In the genomic region with DNA sequence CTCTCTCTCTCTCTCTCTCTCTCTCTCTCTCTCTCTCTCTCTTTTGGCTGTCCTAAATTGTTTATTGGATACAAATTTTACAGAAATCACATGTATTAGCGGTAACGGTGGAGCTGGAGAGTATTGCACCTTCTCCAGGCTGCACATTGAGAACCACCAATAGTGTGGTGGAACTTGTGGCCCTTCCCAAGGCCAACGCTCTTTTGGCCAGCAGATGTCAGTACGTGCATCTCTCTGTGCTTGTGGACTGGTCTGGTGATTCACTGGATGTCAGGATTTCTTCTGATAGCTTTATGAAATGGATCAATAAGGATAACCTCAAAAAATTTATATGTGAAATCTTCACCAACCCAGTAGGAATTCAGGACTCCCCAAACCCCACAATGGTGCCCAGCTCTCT, we compare ENCODE assay signal across 28 mouse cellular contexts.
DNase-seq lines count a peak whose midpoint lies in the region; ATAC-seq and TF ChIP-seq lines count a peak whose summit lies in the region.
"Had no signal": no experiment of that assay in that cellular context is flagged by ENCODE, and none has a peak within 500 bp of the region (broad histone marks: within the 10 kb centered on the region; RNA-seq: fewer than 3 reads in every experiment).

No protein-coding gene starts in this region.

- no peak overlapping the region for H3K4me2 ChIP-seq in kidney, postnatal 0 days (ENCODE audit: low read length)
- H3K4me2 ChIP-seq in kidney, embryonic 14.5 days (replicated peaks; ENCODE audit: low read depth, low read length), result no peak overlapping the region
- H3K4me2 ChIP-seq: heart, embryonic 15.5 days; hindbrain, embryonic 14.5 days; limb, embryonic 15.5 days; liver, embryonic 15.5 days; lung, embryonic 15.5 days; midbrain, embryonic 13.5 days; neural tube, embryonic 12.5 days had no signal

- intact Hi-C loops in gastrocnemius, adult 2 months (cut with DNase I), result no loop called here

- H3K36me3 ChIP-seq in kidney, postnatal 0 days (ENCODE audit: insufficient read depth, low read length), result no peaks in the 10 kb centered on the region
- H3K36me3 ChIP-seq in kidney, embryonic 14.5 days (ENCODE audit: control insufficient read depth, insufficient read depth, low read length), result no peaks in the 10 kb centered on the region
- H3K36me3 ChIP-seq: heart, embryonic 15.5 days; limb, embryonic 15.5 days; liver, embryonic 15.5 days; lung, embryonic 15.5 days; midbrain, embryonic 13.5 days; neural tube, embryonic 12.5 days had no signal

- no peak for DNase-seq in kidney, postnatal 0 days (ENCODE audit: low spot score)
- peak; percentile 49 for DNase-seq in brain, adult 2 months (ENCODE audit: low read depth, low spot score)
- peak; percentile 55 for DNase-seq in cerebellum, adult 9-10 months
- no peak for DNase-seq in liver
- DNase-seq in gastrocnemius, adult 2 months, result no peak
- DNase-seq: adrenal gland, adult 8-10 months; gastrocnemius, postnatal 14 days; heart, postnatal 36 days; kidney, adult 8-10 months; kidney, postnatal 36 days; left cerebral cortex, postnatal 4 days; lung, postnatal 36 days; right cerebral cortex, postnatal 25 days; thymus, adult 18-20 months; thymus, postnatal 36 days had no signal

- no peak overlapping the region for H3K4me3 ChIP-seq in kidney, postnatal 0 days (replicated peaks; ENCODE audit: low read depth, low read length)
- H3K4me3 ChIP-seq in kidney, embryonic 14.5 days (ENCODE audit: low read length), result no peak overlapping the region
- H3K4me3 ChIP-seq in embryonic fibroblast, embryonic 13.5 days (ENCODE audit: insufficient read depth, low read length), result no peak overlapping the region
- no peak overlapping the region for H3K4me3 ChIP-seq in gastrocnemius, adult 2 months
- H3K4me3 ChIP-seq: heart, embryonic 15.5 days; limb, embryonic 15.5 days; liver, embryonic 15.5 days; lung, embryonic 15.5 days; megakaryocyte, embryonic 14.5 days; midbrain, embryonic 13.5 days; neural tube, embryonic 12.5 days had no signal

- H3K27me3 ChIP-seq in kidney, postnatal 0 days (ENCODE audit: insufficient read depth, low read length), result no peaks in the 10 kb centered on the region
- H3K27me3 ChIP-seq in kidney, embryonic 14.5 days (ENCODE audit: control insufficient read depth, insufficient read depth, low read length), result no peaks in the 10 kb centered on the region
- H3K27me3 ChIP-seq: heart, embryonic 15.5 days; limb, embryonic 15.5 days; liver, embryonic 15.5 days; lung, embryonic 15.5 days; megakaryocyte, embryonic 14.5 days; midbrain, embryonic 13.5 days; neural tube, embryonic 12.5 days had no signal

- WGBS in kidney, postnatal 0 days, result 78% methylated on average over 4 of the region's 4 CpGs
- WGBS in kidney, embryonic 14.5 days, result 81% methylated on average over 4 of the region's 4 CpGs

- no peaks in the 10 kb centered on the region for H3K4me1 ChIP-seq in kidney, postnatal 0 days (replicated peaks; ENCODE audit: insufficient read depth, low read length)
- H3K4me1 ChIP-seq in kidney, embryonic 14.5 days (ENCODE audit: control insufficient read depth, insufficient read depth, low read length), result no peaks in the 10 kb centered on the region
- H3K4me1 ChIP-seq in embryonic fibroblast, embryonic 13.5 days (ENCODE audit: control insufficient read depth, insufficient read depth, low read length), result no peaks in the 10 kb centered on the region
- H3K4me1 ChIP-seq: heart, embryonic 15.5 days; limb, embryonic 15.5 days; liver, embryonic 15.5 days; lung, embryonic 15.5 days; megakaryocyte, embryonic 14.5 days; neural tube, embryonic 12.5 days had no signal

- no peak overlapping the region for H3K27ac ChIP-seq in kidney, postnatal 0 days
- H3K27ac ChIP-seq in kidney, embryonic 14.5 days (ENCODE audit: low read depth, low read length), result no peak overlapping the region
- no peak overlapping the region for H3K27ac ChIP-seq in embryonic fibroblast, embryonic 13.5 days (ENCODE audit: insufficient read depth, low read length)
- no peak overlapping the region for H3K27ac ChIP-seq in gastrocnemius, adult 2 months
- H3K27ac ChIP-seq: heart, embryonic 15.5 days; hindbrain, embryonic 14.5 days; limb, embryonic 15.5 days; liver, embryonic 15.5 days; lung, embryonic 15.5 days; midbrain, embryonic 13.5 days; neural tube, embryonic 12.5 days had no signal

- H3K9ac ChIP-seq in kidney, postnatal 0 days (ENCODE audit: low read depth, low read length), result no peak overlapping the region
- no peak overlapping the region for H3K9ac ChIP-seq in kidney, embryonic 14.5 days (ENCODE audit: low read depth, low read length)
- H3K9ac ChIP-seq: heart, embryonic 15.5 days; hindbrain, embryonic 14.5 days; limb, embryonic 15.5 days; liver, embryonic 15.5 days; lung, embryonic 15.5 days; midbrain, embryonic 13.5 days; neural tube, embryonic 12.5 days had no signal

- H3K9me3 ChIP-seq in kidney, postnatal 0 days (replicated peaks; ENCODE audit: low read length), result no peaks in the 10 kb centered on the region
- H3K9me3 ChIP-seq in kidney, embryonic 14.5 days (ENCODE audit: control insufficient read depth, low read length), result no peaks in the 10 kb centered on the region
- H3K9me3 ChIP-seq: heart, embryonic 15.5 days; limb, embryonic 15.5 days; liver, embryonic 15.5 days; lung, embryonic 15.5 days; midbrain, embryonic 13.5 days; neural tube, embryonic 12.5 days had no signal

- no peak for ATAC-seq in kidney, postnatal 0 days (replicated peaks; ENCODE audit: low FRiP score, low read depth)
- ATAC-seq in kidney, embryonic 14.5 days (ENCODE audit: low FRiP score, low TSS enrichment), result no peak
- ATAC-seq: activated CD4-positive, CD25-positive, alpha-beta regulatory T cell, adult 4 months; forebrain, embryonic 16.5 days; inflammation-experienced regulatory T-cells, adult 6 months; midbrain, embryonic 13.5 days had no signal

- TF ChIP-seq POLR2A in embryonic fibroblast, embryonic 13.5 days (IDR thresholded peaks at IDR 0.05; ENCODE audit: low read depth, low read length), result no peak

- 0 out of 2 replicates have a peak, but pooled peaks have one; percentile 17 for TF ChIP-seq CTCF in kidney, postnatal 0 days (IDR thresholded peaks at IDR 0.05; ENCODE audit: low read depth)
- peak; percentile 39; the same call in 1 of the 2 replicates for TF ChIP-seq CTCF in embryonic fibroblast, embryonic 13.5 days (IDR thresholded peaks at IDR 0.05; ENCODE audit: borderline replicate concordance, insufficient read depth, low read length)
- TF ChIP-seq CTCF in gastrocnemius, adult 2 months (IDR thresholded peaks at IDR 0.05), result no peak

Comparison
In these comparisons a context has a peak if more than half of its experiments do, and no peak if none do; other contexts are left out.
1. DNase-seq: peak in brain, adult 2 months (single experiment) and cerebellum, adult 9-10 months (single experiment); none in kidney, postnatal 0 days (single experiment), liver (single experiment) and gastrocnemius, adult 2 months (single experiment).